Mouse (Mus musculus) liver, embryonic 15.5 days (tissue): ENCODE data around the gene Usp15. TPM values are rescaled to one million over a fixed set of nuclear protein-coding genes. Genes with fewer than 3 reads are reported as not detected.

Experiments
- ATAC-seq: fragments of 200-750 bp; cut with Nextera tagmentation; 2 replicates; pipeline ENCODE4 v1.8.0; 2017; ENCODE audit warnings: moderate number of reproducible peaks, mild to moderate bottlenecking, moderate library complexity; ENCODE audit not compliant: insufficient read depth
- H3K27ac ChIP-seq: fragments of 300-500 bp; sonication (generic); replicated peaks from 2 replicates; pipeline ENCODE4 v1.5.1; 2015; ENCODE audit warnings: mild to moderate bottlenecking, inconsistent platforms
- H3K27me3 ChIP-seq: fragments of 300-500 bp; sonication (generic); 2 replicates; pipeline ENCODE4 v1.6.1; 2015; ENCODE audit warnings: mild to moderate bottlenecking, inconsistent platforms
- H3K36me3 ChIP-seq: fragments of 300-500 bp; sonication (generic); replicated peaks from 2 replicates; pipeline ENCODE4 v1.6.1; 2015; ENCODE audit warnings: moderate library complexity, mild to moderate bottlenecking, inconsistent platforms
- H3K4me1 ChIP-seq: fragments of 300-500 bp; sonication (generic); replicated peaks from 2 replicates; pipeline ENCODE4 v1.6.1; 2015; ENCODE audit warnings: inconsistent platforms
- H3K4me2 ChIP-seq: fragments of 300-500 bp; sonication (generic); 2 replicates; pipeline ENCODE4 v1.6.1; 2015; ENCODE audit warnings: moderate library complexity, mild to moderate bottlenecking, inconsistent platforms
- H3K4me3 ChIP-seq: fragments of 300-500 bp; sonication (generic); replicated peaks from 2 replicates; pipeline ENCODE4 v1.5.1; 2015; ENCODE audit warnings: mild to moderate bottlenecking, inconsistent platforms
- H3K9ac ChIP-seq: fragments of 300-500 bp; sonication (generic); 2 replicates; pipeline ENCODE4 v1.6.1; 2015; ENCODE audit warnings: moderate library complexity, mild to moderate bottlenecking, inconsistent platforms
- H3K9me3 ChIP-seq: fragments of 300-500 bp; sonication (generic); replicated peaks from 2 replicates; pipeline ENCODE4 v1.6.1; 2016; ENCODE audit warnings: inconsistent platforms
- WGBS: fragments of 180-500 bp; shearing (Covaris S2); methylation state at CpG from one replicate; pipeline ENCODE4 v1.1.7; 2015; ENCODE audit warnings: mixed read lengths; ENCODE audit not compliant: insufficient replicate concordance; 5-methylcytosine and 5-hydroxymethylcytosine counted together
- polyA plus RNA-seq: library from polyadenylated mRNA; unstranded; fragments of >200 nt; fragmentation: Nextera tagmentation; extraction: Ambion mirVana; gene quantifications from 2 replicates; pipeline ENCODE4 v1.2.1, GENCODE M21; 2015

Usp15 gene
- polyA plus RNA-seq, 1 experiment from 2014 or later: 84.9 TPM

- Histone ChIP-seq H3K36me3 (peaks cover 77% of the 10 kb centered on the region), H3K4me2 (no peak overlapping the region), H3K9me3 (no peaks in the 10 kb centered on the region), H3K27me3 (no peaks in the 10 kb centered on the region), H3K4me1 (no peaks in the 10 kb centered on the region; the same call in 1 of the 2 replicates), H3K9ac (no peak overlapping the region), H3K4me3 (no peak overlapping the region), H3K27ac (no peak overlapping the region)
- 79% methylated on average over 5 of the region's 5 CpGs for WGBS
- no peak for ATAC-seq
Observed at GRCm38 (mm10) chr10:123142395-123143050, 54.3 kb downstream of the Usp15 start.

GRCm38 (mm10) chr10:123135818-123136217 lies 61.0 kb downstream of the Usp15 start:
- peaks cover 76% of the 10 kb centered on the region for H3K36me3 ChIP-seq
- 71% methylated on average over 10 of the region's 10 CpGs for WGBS
- no peak for ATAC-seq

GRCm38 (mm10) chr10:123131487-123131886 lies 65.3 kb downstream of the Usp15 start:
- Histone ChIP-seq H3K36me3 (peaks cover 88% of the 10 kb centered on the region), H3K9me3 (no peaks in the 10 kb centered on the region), H3K27me3 (no peaks in the 10 kb centered on the region), H3K4me1 (no peaks in the 10 kb centered on the region), H3K27ac (no peak overlapping the region), H3K4me3 (no peak overlapping the region), H3K9ac (no peak overlapping the region), H3K4me2 (no peak overlapping the region)
- no peak for ATAC-seq
- WGBS: 91% methylated on average over 10 of the region's 10 CpGs

More at GRCm38 (mm10) chr10:123135818-123136217, 61.0 kb downstream of the Usp15 start:
- Histone ChIP-seq H3K27me3 (no peaks in the 10 kb centered on the region), H3K27ac (no peak overlapping the region), H3K9ac (no peak overlapping the region), H3K9me3 (no peaks in the 10 kb centered on the region), H3K4me1 (no peaks in the 10 kb centered on the region; the same call in 1 of the 2 replicates), H3K4me3 (no peak overlapping the region), H3K4me2 (no peak overlapping the region)

GRCm38 (mm10) chr10:123120666-123121392 lies 76.0 kb downstream of the Usp15 start:
- Histone ChIP-seq H3K4me2 (no peak overlapping the region), H3K4me1 (no peaks in the 10 kb centered on the region), H3K27me3 (no peaks in the 10 kb centered on the region), H3K9ac (no peak overlapping the region), H3K27ac (no peak overlapping the region), H3K4me3 (no peak overlapping the region), H3K36me3 (peaks cover 94% of the 10 kb centered on the region), H3K9me3 (no peaks in the 10 kb centered on the region)
- peak; percentile 54; the same call in 1 of the 2 replicates for ATAC-seq
- WGBS: 90% methylated on average over 14 of the region's 14 CpGs

GRCm38 (mm10) chr10:123116861-123117260 lies 79.9 kb downstream of the Usp15 start:
- 88% methylated on average over 14 of the region's 14 CpGs for WGBS
- H3K9me3 ChIP-seq: no peaks in the 10 kb centered on the region
- ATAC-seq: no peak
- no peaks in the 10 kb centered on the region for H3K27me3 ChIP-seq
- no peak overlapping the region for H3K9ac ChIP-seq
- no peak overlapping the region for H3K4me3 ChIP-seq
- H3K4me1 ChIP-seq: 0 out of 2 replicates have a peak, but pooled peaks cover 4% of the 10 kb centered on the region
- H3K4me2 ChIP-seq: no peak overlapping the region
- H3K36me3 ChIP-seq: peaks cover 93% of the 10 kb centered on the region
- H3K27ac ChIP-seq: no peak overlapping the region

GRCm38 (mm10) chr10:123113466-123113865 lies 83.3 kb downstream of the Usp15 start:
- Histone ChIP-seq H3K36me3 (peaks cover 84% of the 10 kb centered on the region), H3K27me3 (no peaks in the 10 kb centered on the region), H3K9ac (no peak overlapping the region), H3K9me3 (no peaks in the 10 kb centered on the region), H3K27ac (no peak overlapping the region), H3K4me1 (0 out of 2 replicates have a peak, but pooled peaks cover 4% of the 10 kb centered on the region), H3K4me2 (no peak overlapping the region), H3K4me3 (no peak overlapping the region)
- WGBS: 94% methylated on average over 8 of the region's 8 CpGs
- no peak for ATAC-seq

GRCm38 (mm10) chr10:123112787-123113168 lies 84.0 kb downstream of the Usp15 start:
- Histone ChIP-seq H3K27ac (no peak overlapping the region), H3K27me3 (no peaks in the 10 kb centered on the region), H3K4me3 (no peak overlapping the region), H3K36me3 (peaks cover 77% of the 10 kb centered on the region), H3K4me2 (no peak overlapping the region), H3K4me1 (0 out of 2 replicates have a peak, but pooled peaks cover 4% of the 10 kb centered on the region), H3K9ac (no peak overlapping the region), H3K9me3 (no peaks in the 10 kb centered on the region)
- ATAC-seq: no peak
- WGBS: 80% methylated on average over 9 of the region's 9 CpGs

GRCm38 (mm10) chr10:123112056-123112786 lies 84.6 kb downstream of the Usp15 start:
- H3K9me3 ChIP-seq: no peaks in the 10 kb centered on the region
- no peak; the same call in 1 of the 2 replicates for ATAC-seq
- no peak overlapping the region for H3K4me3 ChIP-seq
- H3K36me3 ChIP-seq: peaks cover 74% of the 10 kb centered on the region
- 80% methylated on average over 11 of the region's 11 CpGs for WGBS
- H3K27me3 ChIP-seq: no peaks in the 10 kb centered on the region
- H3K4me2 ChIP-seq: no peak overlapping the region
- no peak overlapping the region for H3K27ac ChIP-seq
- H3K9ac ChIP-seq: no peak overlapping the region
- 0 out of 2 replicates have a peak, but pooled peaks cover 4% of the 10 kb centered on the region for H3K4me1 ChIP-seq

GRCm38 (mm10) chr10:123110548-123110947 lies 86.2 kb downstream of the Usp15 start:
- H3K27me3 ChIP-seq: no peaks in the 10 kb centered on the region
- H3K27ac ChIP-seq: no peak overlapping the region
- H3K4me3 ChIP-seq: no peak overlapping the region
- no peaks in the 10 kb centered on the region for H3K9me3 ChIP-seq
- WGBS: 88% methylated on average over 11 of the region's 11 CpGs
- no peak overlapping the region for H3K4me2 ChIP-seq
- ATAC-seq: no peak
- 0 out of 2 replicates have a peak, but pooled peaks cover 7% of the 10 kb centered on the region for H3K4me1 ChIP-seq
- peaks cover 57% of the 10 kb centered on the region for H3K36me3 ChIP-seq
- H3K9ac ChIP-seq: no peak overlapping the region

- 72% methylated on average over 1 of the region's 1 CpGs for WGBS
- Histone ChIP-seq H3K4me2 (no peak overlapping the region), H3K27me3 (no peaks in the 10 kb centered on the region), H3K9me3 (no peaks in the 10 kb centered on the region), H3K9ac (no peak overlapping the region), H3K36me3 (peaks cover 38% of the 10 kb centered on the region), H3K27ac (no peak overlapping the region), H3K4me3 (no peak overlapping the region), H3K4me1 (0 out of 2 replicates have a peak, but pooled peaks cover 7% of the 10 kb centered on the region)
- no peak for ATAC-seq
Observed at GRCm38 (mm10) chr10:123108527-123108926, 88.3 kb downstream of the Usp15 start.

GRCm38 (mm10) chr10:123108121-123108520 lies 88.7 kb downstream of the Usp15 start:
- Histone ChIP-seq H3K27me3 (no peaks in the 10 kb centered on the region), H3K4me3 (no peak overlapping the region), H3K4me2 (no peak overlapping the region), H3K36me3 (peaks cover 34% of the 10 kb centered on the region), H3K9me3 (no peaks in the 10 kb centered on the region), H3K9ac (no peak overlapping the region), H3K4me1 (0 out of 2 replicates have a peak, but pooled peaks cover 7% of the 10 kb centered on the region), H3K27ac (no peak overlapping the region)
- 90% methylated on average over 5 of the region's 5 CpGs for WGBS
- no peak for ATAC-seq
